Mouse (Mus musculus) CH12.LX (cell line): ENCODE measurements around the gene Vill. TPM values are rescaled to one million over a fixed set of nuclear protein-coding genes. Genes with fewer than 3 reads are reported as not detected.

Experiments
- DNase-seq: peaks from one replicate; pipeline ENCODE4 v3.0.0-alpha.2; 2013; ENCODE audit errors: extremely low read depth
- H3K27ac ChIP-seq: 2 replicates; pipeline ENCODE4 v1.5.1; 2012; ENCODE audit warnings: low read depth, mild to moderate bottlenecking, control low read depth, moderate library complexity; ENCODE audit not compliant: insufficient read depth
- H3K27me3 ChIP-seq: replicated peaks from 2 replicates; pipeline ENCODE3; 2012; ENCODE audit warnings: inconsistent platforms
- H3K36me3 ChIP-seq, 2 experiments: replicated peaks in 1 of 2; 2 replicates each; pipeline versions ENCODE3 to v1.6.1; 2012; ENCODE audit warnings: inconsistent platforms in 1 of 2, low read length in 1 of 2, mild to moderate bottlenecking in 1 of 2, mixed read lengths in 1 of 2, moderate library complexity in 1 of 2; ENCODE audit not compliant: control insufficient read depth in 1 of 2, insufficient read depth in 1 of 2
- H3K4me1 ChIP-seq, 2 experiments: 2 replicates each; pipeline ENCODE4 v1.6.1; 2012; ENCODE audit warnings: inconsistent platforms in 1 of 2, moderate library complexity in 1 of 2; ENCODE audit not compliant: insufficient read depth in 2 of 2, control insufficient read depth in 1 of 2
- H3K4me2 ChIP-seq: 2 replicates; pipeline ENCODE4 v1.6.1; 2012; ENCODE audit warnings: low read depth, mild to moderate bottlenecking, control low read depth; ENCODE audit not compliant: poor library complexity, insufficient read depth, severe bottlenecking
- H3K4me3 ChIP-seq, 3 experiments: fragments of 150-350 bp in 1 of 3; sonication (generic) in 1 of 3; replicated peaks in 1 of 3; 2 replicates each; pipeline versions ENCODE3 to v1.5.1; 2011 to 2012; ENCODE audit warnings: low read depth in 2 of 3, low read length in 2 of 3, mild to moderate bottlenecking in 2 of 3, moderate library complexity in 2 of 3, control low read depth in 1 of 3, improper control_type of control experiment in 1 of 3, inconsistent platforms in 1 of 3, mixed read lengths in 1 of 3; ENCODE audit not compliant: poor library complexity in 1 of 3
- H3K79me2 ChIP-seq: replicated peaks from 2 replicates; pipeline ENCODE4 v1.6.1; 2012; ENCODE audit warnings: mild to moderate bottlenecking, moderate library complexity; ENCODE audit not compliant: control insufficient read depth, poor library complexity, insufficient read depth, severe bottlenecking; ENCODE audit errors: extremely low read depth
- H3K9ac ChIP-seq: 2 replicates; pipeline ENCODE4 v1.6.1; 2012; ENCODE audit warnings: low read depth, mild to moderate bottlenecking, control low read depth, moderate library complexity; ENCODE audit not compliant: insufficient read depth
- H3K9me3 ChIP-seq: replicated peaks from 2 replicates; pipeline ENCODE3; 2012; ENCODE audit warnings: low read length, inconsistent platforms, mixed read lengths
- BHLHE40 ChIP-seq: IDR thresholded peaks from 2 replicates; pipeline ENCODE4 v1.6.1; 2011; ENCODE audit warnings: mild to moderate bottlenecking, low read depth, low read length, improper control_type of control experiment
- CHD2 ChIP-seq: IDR thresholded peaks from 2 replicates; pipeline ENCODE4 v1.6.1; 2011; ENCODE audit warnings: low read length, improper control_type of control experiment
- CTCF ChIP-seq, 2 experiments: IDR thresholded peaks in 1 of 2; conservative IDR thresholded peaks in 1 of 2; 2 replicates each; pipeline ENCODE4 v1.5.1; 2011 to 2012; ENCODE audit warnings: low read depth in 2 of 2, low read length in 2 of 2, improper control_type of control experiment in 1 of 2, inconsistent platforms in 1 of 2, mild to moderate bottlenecking in 1 of 2, moderate library complexity in 1 of 2
- HCFC1 ChIP-seq: IDR thresholded peaks from 2 replicates; pipeline ENCODE4 v1.6.1; 2012; ENCODE audit warnings: low read depth, mild to moderate bottlenecking, inconsistent platforms, low read length, improper control_type of control experiment
- JUN ChIP-seq: IDR thresholded peaks from 2 replicates; pipeline ENCODE4 v1.6.1; 2011; ENCODE audit warnings: low read depth, mild to moderate bottlenecking, low read length, improper control_type of control experiment, moderate library complexity; ENCODE audit not compliant: insufficient read depth
- JUND ChIP-seq: conservative IDR thresholded peaks from 2 replicates; pipeline ENCODE4 v1.6.1; 2011; ENCODE audit warnings: low read depth, low read length, improper control_type of control experiment
- KAT2A ChIP-seq: IDR thresholded peaks from 2 replicates; pipeline ENCODE4 v1.6.1; 2012; ENCODE audit warnings: low read length, improper control_type of control experiment, inconsistent platforms; ENCODE audit not compliant: insufficient replicate concordance
- MAFK ChIP-seq: IDR thresholded peaks from 2 replicates; pipeline ENCODE4 v1.6.1; 2011; ENCODE audit warnings: low read length, improper control_type of control experiment; ENCODE audit not compliant: insufficient replicate concordance
- MAZ ChIP-seq: IDR thresholded peaks from 2 replicates; pipeline ENCODE4 v1.6.1; 2012; ENCODE audit warnings: low read depth, mild to moderate bottlenecking, inconsistent platforms, low read length, improper control_type of control experiment, moderate library complexity
- MEF2A ChIP-seq: IDR thresholded peaks from 2 replicates; pipeline ENCODE4 v1.6.1; 2014; ENCODE audit warnings: low read depth, mild to moderate bottlenecking, inconsistent platforms, low read length, improper control_type of control experiment, borderline replicate concordance
- NELFE ChIP-seq: IDR thresholded peaks from 2 replicates; pipeline ENCODE4 v1.6.1; 2011; ENCODE audit warnings: low read depth, low read length, improper control_type of control experiment
- NRF1 ChIP-seq: IDR thresholded peaks from 2 replicates; pipeline ENCODE4 v1.6.1; 2014; ENCODE audit warnings: low read depth, mild to moderate bottlenecking, inconsistent platforms, low read length, improper control_type of control experiment, moderate library complexity
- PAX5 ChIP-seq: IDR thresholded peaks from 2 replicates; pipeline ENCODE4 v1.6.1; 2012; ENCODE audit warnings: low read length, inconsistent platforms, mixed read lengths
- POLR2A ChIP-seq: IDR thresholded peaks from 2 replicates; pipeline ENCODE4 v1.6.1; 2011; ENCODE audit warnings: low read depth, mild to moderate bottlenecking, improper control_type of control experiment, low read length
- POLR2AphosphoS2 ChIP-seq: IDR thresholded peaks from 2 replicates; pipeline ENCODE4 v1.6.1; 2011; ENCODE audit warnings: low read depth, low read length, improper control_type of control experiment
- RAD21 ChIP-seq: IDR thresholded peaks from 2 replicates; pipeline ENCODE4 v1.6.1; 2011; ENCODE audit warnings: low read depth, mild to moderate bottlenecking, low read length, improper control_type of control experiment, moderate library complexity
- SMC3 ChIP-seq: IDR thresholded peaks from 2 replicates; pipeline ENCODE4 v1.6.1; 2011; ENCODE audit warnings: low read depth, low read length, improper control_type of control experiment
- TCF12 ChIP-seq: IDR thresholded peaks from 2 replicates; pipeline ENCODE4 v1.6.1; 2014; ENCODE audit warnings: low read depth, mild to moderate bottlenecking, inconsistent platforms, low read length, improper control_type of control experiment
- UBTF ChIP-seq: IDR thresholded peaks from 2 replicates; pipeline ENCODE4 v1.6.1; 2012; ENCODE audit warnings: low read depth, mild to moderate bottlenecking, inconsistent platforms, low read length, improper control_type of control experiment, moderate library complexity
- USF2 ChIP-seq: conservative IDR thresholded peaks from 2 replicates; pipeline ENCODE4 v1.6.1; 2011; ENCODE audit warnings: low read depth, low read length, improper control_type of control experiment
- ZMIZ1 ChIP-seq: IDR thresholded peaks from 2 replicates; pipeline ENCODE4 v1.6.1; 2012; ENCODE audit warnings: low read depth, mild to moderate bottlenecking, inconsistent platforms, low read length, improper control_type of control experiment
- ZNF384 ChIP-seq: IDR thresholded peaks from 2 replicates; pipeline ENCODE4 v1.6.1; 2012; ENCODE audit warnings: low read depth, low read length, improper control_type of control experiment, inconsistent platforms
- dilution Hi-C: fragments of 300-500 bp; cut with MboI; formaldehyde crosslinking; loops from 2 replicates; pipeline ENCODE4 v1.14.3; 2020; ENCODE audit warnings: low sequenced_read_pairs; ENCODE audit not compliant: extremely low pct_unique_long_range_greater_than_20kb, extremely low pct_ligation_motif_present
- in situ Hi-C: fragments of 300-500 bp; cut with MboI; formaldehyde crosslinking; loops from 3 replicates; pipeline ENCODE4 v1.14.3; 2019; ENCODE audit warnings: low sequenced_read_pairs, low pct_ligation_motif_present, low pct_unique_long_range_greater_than_20kb, mixed read lengths
- polyA plus RNA-seq: library from polyadenylated mRNA; unstranded; fragments of >175 nt; gene quantifications from 2 replicates; pipeline ENCODE4 v1.2.1, GENCODE M21; 2012; ENCODE audit warnings: low read depth; ENCODE audit not compliant: insufficient read length
- total RNA-seq, 2 experiments: library from RNA; depleted of rRNA; stranded (reverse); fragments of 300-350 nt in 1 of 2; fragments of >200 nt in 1 of 2; gene quantifications; 2 replicates each; pipeline ENCODE4 v1.2.3; 2012 to 2014

Gene Vill
- total and polyA plus RNA-seq, 3 experiments = 46.3 to 85.2 (median 57.3) TPM

GRCm38 (mm10) chr9:119092473-119093418 is 40.2 kb downstream of the Vill start:
- H3K79me2 ChIP-seq = no peaks in the 10 kb centered on the region
- peaks cover 88% of the 10 kb centered on the region for H3K27me3 ChIP-seq
- no peaks in the 10 kb centered on the region for H3K9me3 ChIP-seq
- H3K4me2 ChIP-seq = peak overlapping the region; percentile 17
- peaks cover 14 to 25% of the 10 kb centered on the region in 2 experiments for H3K4me1 ChIP-seq
- in situ Hi-C loops = no loop called here
- H3K36me3 ChIP-seq = no peaks in the 10 kb centered on the region
- DNase-seq = no peak
- H3K9ac ChIP-seq = peak overlapping the region; percentile 2; the same call in 1 of the 2 replicates
- TF ChIP-seq CHD2 (no peak), MEF2A (no peak), RAD21 (no peak), MAZ (no peak), TCF12 (no peak), POLR2A (no peak), HCFC1 (no peak), JUND (no peak), MAFK (no peak), ZMIZ1 (no peak), PAX5 (no peak), CTCF (conservative IDR thresholded peaks at IDR 0.05 in 1 of 2, IDR thresholded peaks at IDR 0.05 in 1 of 2; ENCODE audit: low read depth in 2 of 2, low read length in 2 of 2) (no peak), NELFE (no peak), UBTF (no peak), USF2 (no peak), ZNF384 (no peak), SMC3 (no peak), KAT2A (no peak), POLR2AphosphoS2 (no peak)
- TF ChIP-seq, all 38 proteins: peak for 0
- Histone ChIP-seq H3K4me3 (peak overlapping the region in 1 of 3 experiments; percentile 41), H3K27ac (no peak overlapping the region)
- dilution Hi-C loops = no loop called here

- dilution Hi-C loops (no loop called here), in situ Hi-C loops (no loop called here)
- Histone ChIP-seq H3K79me2 (no peaks in the 10 kb centered on the region), H3K4me3 (peak within 1 kb of the TSS in 1 of 3 experiments; percentile 41), H3K36me3 (no peaks in the 10 kb centered on the region), H3K27ac (no peak within 1 kb of the TSS), H3K27me3 (peaks cover 89% of the 10 kb centered on the region), H3K9ac (peak within 1 kb of the TSS; percentile 2; the same call in 1 of the 2 replicates), H3K4me2 (peak within 1 kb of the TSS; percentile 17), H3K4me1 (peaks cover 12 to 18% of the 10 kb centered on the region in 2 experiments), H3K9me3 (no peaks in the 10 kb centered on the region)
- no peak for DNase-seq
- TF ChIP-seq ZNF384 = 0 out of 2 replicates have a peak, but pooled peaks have one; percentile 15
- no peak for TF ChIP-seq JUN
- TF ChIP-seq BHLHE40 = peak; percentile 38
- no peak for TF ChIP-seq ZMIZ1
- no peak for TF ChIP-seq NRF1
- TF ChIP-seq JUND = no peak
These were observed 41.1 kb downstream of the Vill start, which contains the start of gene Plcd1 for GRCm38 (mm10) chr9:119093419-119094295. Gene Plcd1, minus strand, starts transcription at chr9:119093502.
